Mouse (Mus musculus) 3T3-L1 (cell line): Measurements from ENCODE around the gene Fam196a.

Source experiments
- DNase-seq: peaks from one replicate; pipeline ENCODE4 v3.0.0-alpha.2; 2015; ENCODE audit warnings: low read depth, low spot score

Gene Fam196a

GRCm38 (mm10) chr7:134937927-134938609 lies at the start of gene Fam196a:
Gene Fam196a, minus strand, starts transcription at chr7:134938430.
- no peak for DNase-seq

GRCm38 (mm10) chr7:134961608-134962007 lies 23.4 kb upstream of the Fam196a start:
- no peak for DNase-seq

GRCm38 (mm10) chr7:134960871-134961270 lies 22.6 kb upstream of the Fam196a start:
- peak; percentile 16 for DNase-seq

- DNase-seq, result no peak
These were observed 20.9 kb upstream of the Fam196a start for GRCm38 (mm10) chr7:134959086-134959485.

GRCm38 (mm10) chr7:134945925-134946716 lies 7.9 kb upstream of the Fam196a start:
- DNase-seq, result peak; percentile 4

GRCm38 (mm10) chr7:134943701-134944100 lies 5.5 kb upstream of the Fam196a start:
- no peak for DNase-seq

- DNase-seq, result no peak
These were observed 4.8 kb upstream of the Fam196a start for GRCm38 (mm10) chr7:134943063-134943462.

GRCm38 (mm10) chr7:134941891-134942290 lies 3.7 kb upstream of the Fam196a start:
- no peak for DNase-seq

GRCm38 (mm10) chr7:134937471-134937926 lies 731 bp downstream of the Fam196a start:
- DNase-seq, result no peak

GRCm38 (mm10) chr7:134931886-134932285 lies 6.3 kb downstream of the Fam196a start:
- DNase-seq, result no peak

- DNase-seq, result no peak
These were observed 36.2 kb downstream of the Fam196a start for GRCm38 (mm10) chr7:134901992-134902391.

GRCm38 (mm10) chr7:134899462-134899861 lies 38.8 kb downstream of the Fam196a start:
- DNase-seq, result no peak

GRCm38 (mm10) chr7:134894604-134895003 lies 43.6 kb downstream of the Fam196a start:
- DNase-seq, result no peak

GRCm38 (mm10) chr7:134892972-134893371 lies 45.3 kb downstream of the Fam196a start:
- peak; percentile 42 for DNase-seq

- no peak for DNase-seq
These were observed 45.8 kb downstream of the Fam196a start for GRCm38 (mm10) chr7:134892449-134892871.

GRCm38 (mm10) chr7:134883516-134883915 lies 54.7 kb downstream of the Fam196a start:
- no peak for DNase-seq

- no peak for DNase-seq
These were observed 57.8 kb downstream of the Fam196a start for GRCm38 (mm10) chr7:134880431-134880830.

GRCm38 (mm10) chr7:134878985-134879384 lies 59.2 kb downstream of the Fam196a start:
- DNase-seq, result no peak

GRCm38 (mm10) chr7:134872981-134873380 lies 65.2 kb downstream of the Fam196a start:
- no peak for DNase-seq

- no peak for DNase-seq
These were observed 65.7 kb downstream of the Fam196a start for GRCm38 (mm10) chr7:134872511-134872910.

- peak; percentile 63 for DNase-seq
These were observed 74.1 kb downstream of the Fam196a start for GRCm38 (mm10) chr7:134864175-134864574.

GRCm38 (mm10) chr7:134862000-134862399 lies 76.2 kb downstream of the Fam196a start:
- DNase-seq, result no peak

- no peak for DNase-seq
These were observed 95.5 kb downstream of the Fam196a start for GRCm38 (mm10) chr7:134842751-134843150.
